Mouse (Mus musculus) left cerebral cortex, adult 11 months (tissue): ENCODE data around the gene Serpinb5.
"Not testable (repeated sequence)": the region's sequence is repeated elsewhere in the genome, so short reads cannot be mapped to it uniquely, and the experiment has no call there.

Experiments used
- DNase-seq: peaks from one replicate; pipeline ENCODE4 v3.0.0; 2022; ENCODE audit warnings: low spot score

Serpinb5 gene

GRCm38 (mm10) chr1:106860847-106861246 is at the start of gene Serpinb5:
TSS of gene Serpinb5 (plus strand) at chr1:106861173.
- no peak for DNase-seq

- DNase-seq: no peak
These were observed 46.1 kb upstream of the Serpinb5 start for GRCm38 (mm10) chr1:106814864-106815263.

- DNase-seq: no peak
These were observed 45.7 kb upstream of the Serpinb5 start for GRCm38 (mm10) chr1:106815265-106815664.

- DNase-seq: no peak
These were observed 44.2 kb upstream of the Serpinb5 start for GRCm38 (mm10) chr1:106816766-106817165.

- DNase-seq: no peak
These were observed 42.6 kb upstream of the Serpinb5 start for GRCm38 (mm10) chr1:106818323-106818722.

GRCm38 (mm10) chr1:106822297-106822696 is 38.7 kb upstream of the Serpinb5 start:
- DNase-seq: no peak

GRCm38 (mm10) chr1:106828784-106829183 is 32.2 kb upstream of the Serpinb5 start:
- no peak for DNase-seq

GRCm38 (mm10) chr1:106865543-106865942 is 4.6 kb downstream of the Serpinb5 start:
- no peak for DNase-seq

GRCm38 (mm10) chr1:106866029-106866428 is 5.1 kb downstream of the Serpinb5 start:
- peak; percentile 66 for DNase-seq

- no peak for DNase-seq
These were observed 5.8 kb downstream of the Serpinb5 start for GRCm38 (mm10) chr1:106866768-106867167.

- no peak for DNase-seq
These were observed 9.0 kb downstream of the Serpinb5 start for GRCm38 (mm10) chr1:106869986-106870385.

GRCm38 (mm10) chr1:106875193-106875886 is 14.4 kb downstream of the Serpinb5 start:
- DNase-seq: no peak

GRCm38 (mm10) chr1:106876147-106876546 is 15.2 kb downstream of the Serpinb5 start:
- DNase-seq: no peak

GRCm38 (mm10) chr1:106882723-106883122 is 21.8 kb downstream of the Serpinb5 start:
- DNase-seq: no peak

GRCm38 (mm10) chr1:106883369-106883768 is 22.4 kb downstream of the Serpinb5 start:
- no peak for DNase-seq

- no peak for DNase-seq
These were observed 22.8 kb downstream of the Serpinb5 start for GRCm38 (mm10) chr1:106883812-106884211.

GRCm38 (mm10) chr1:106895142-106895541 is 34.2 kb downstream of the Serpinb5 start:
- not testable (repeated sequence) for DNase-seq

GRCm38 (mm10) chr1:106901406-106901805 is 40.4 kb downstream of the Serpinb5 start:
- no peak for DNase-seq

GRCm38 (mm10) chr1:106931954-106932353 is 71.0 kb downstream of the Serpinb5 start:
- DNase-seq: no peak
